Mouse (Mus musculus) megakaryocyte, embryonic 14.5 days (primary cell): ENCODE measurements at regions not wholly inside any gene's neighbourhood (a gene's known extent, or its start where the extent isn't known, plus 50 kb on each side); places are given as distances from the start of the nearest gene placed in this dataset.

Experiments
- H3K27me3 ChIP-seq: replicated peaks from 2 replicates; pipeline ENCODE3; 2012; ENCODE audit warnings: inconsistent platforms
- H3K36me3 ChIP-seq: replicated peaks from 2 replicates; pipeline ENCODE3; 2012; ENCODE audit warnings: low read length, inconsistent platforms, mixed read lengths
- H3K4me1 ChIP-seq: 2 replicates; pipeline ENCODE4 v1.6.1; 2012; ENCODE audit warnings: inconsistent platforms
- H3K4me3 ChIP-seq: replicated peaks from 2 replicates; pipeline ENCODE3; 2012; ENCODE audit warnings: moderate library complexity, mild to moderate bottlenecking, inconsistent platforms
- H3K9me3 ChIP-seq: 2 replicates; pipeline ENCODE4 v1.6.1; 2012; ENCODE audit warnings: inconsistent platforms
- FLI1 ChIP-seq: IDR thresholded peaks from 2 replicates; pipeline ENCODE4 v1.6.1; 2012; ENCODE audit warnings: low read length, inconsistent platforms, mixed read lengths
- GATA1 ChIP-seq: IDR thresholded peaks from 3 replicates; pipeline ENCODE4 v1.6.1; 2012; ENCODE audit warnings: mixed read lengths, low read length, inconsistent platforms, borderline replicate concordance

- Histone ChIP-seq H3K36me3 (no peaks in the 10 kb centered on the region), H3K4me1 (peaks cover 19% of the 10 kb centered on the region), H3K27me3 (peaks cover 9% of the 10 kb centered on the region), H3K9me3 (no peaks in the 10 kb centered on the region), H3K4me3 (no peak overlapping the region)
- TF ChIP-seq FLI1 (no peak), GATA1 (no peak)
Observed at GRCm38 (mm10) chr9:41212943-41213529, 51.5 kb upstream of the Ubash3b start.

- peak overlapping the region; percentile 75 for H3K4me3 ChIP-seq
- no peaks in the 10 kb centered on the region for H3K9me3 ChIP-seq
- peaks cover 19% of the 10 kb centered on the region for H3K4me1 ChIP-seq
- TF ChIP-seq FLI1: no peak
- TF ChIP-seq GATA1: no peak
- H3K27me3 ChIP-seq: peaks cover 9% of the 10 kb centered on the region
- no peaks in the 10 kb centered on the region for H3K36me3 ChIP-seq
Observed at GRCm38 (mm10) chr9:41212303-41212901, 50.9 kb upstream of the Ubash3b start.

DNA sequence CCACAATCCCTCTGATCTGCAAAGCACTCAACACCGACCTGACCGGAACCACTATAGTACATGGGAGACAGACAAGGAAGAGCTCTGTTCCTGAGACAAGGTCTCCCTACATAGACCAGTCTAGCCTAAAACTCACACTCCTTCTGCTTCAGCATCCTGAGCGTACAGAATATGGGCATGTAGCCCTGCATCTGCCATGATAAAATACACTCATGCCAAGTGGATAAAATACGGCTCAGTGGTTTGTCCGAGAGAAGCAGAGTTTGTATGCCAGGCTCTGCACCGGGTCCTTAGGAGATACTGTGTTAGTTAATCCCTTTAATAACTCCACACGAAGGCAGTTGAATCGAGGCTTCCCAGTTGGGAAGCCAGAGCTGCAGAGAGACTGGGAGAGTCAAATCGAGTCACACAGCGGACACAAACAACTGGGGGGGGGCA lies 50.4 kb upstream of the Ubash3b start:
- H3K36me3 ChIP-seq: no peaks in the 10 kb centered on the region
- H3K4me1 ChIP-seq: peaks cover 19% of the 10 kb centered on the region
- peaks cover 9% of the 10 kb centered on the region for H3K27me3 ChIP-seq
- TF ChIP-seq GATA1 (no peak), FLI1 (no peak)
- no peaks in the 10 kb centered on the region for H3K9me3 ChIP-seq
- H3K4me3 ChIP-seq: no peak overlapping the region
